Mouse (Mus musculus) midbrain, embryonic 16.5 days (tissue): ENCODE results near the gene Gm11034. TPM values are rescaled to one million over a fixed set of nuclear protein-coding genes. Genes with fewer than 3 reads are reported as not detected.

Experiments
- ATAC-seq: fragments of 200-750 bp; cut with Nextera tagmentation; 2 replicates; pipeline ENCODE4 v1.8.0; 2017; ENCODE audit warnings: moderate TSS enrichment
- H3K27ac ChIP-seq: fragments of 300-500 bp; sonication (generic); 2 replicates; pipeline ENCODE4 v1.5.1; 2014; ENCODE audit warnings: mild to moderate bottlenecking, low read length, mixed read lengths
- H3K27me3 ChIP-seq: fragments of 300-500 bp; sonication (generic); 2 replicates; pipeline ENCODE4 v1.6.1; 2014; ENCODE audit warnings: low read depth, low read length, mixed read lengths; ENCODE audit not compliant: control insufficient read depth, insufficient read depth
- H3K36me3 ChIP-seq: fragments of 300-500 bp; sonication (generic); 2 replicates; pipeline ENCODE4 v1.6.1; 2014; ENCODE audit warnings: mild to moderate bottlenecking, low read length, moderate library complexity, mixed read lengths; ENCODE audit not compliant: control insufficient read depth, insufficient read depth
- H3K4me1 ChIP-seq: fragments of 300-500 bp; sonication (generic); 2 replicates; pipeline ENCODE4 v1.6.1; 2014; ENCODE audit warnings: mild to moderate bottlenecking, low read length, mixed read lengths; ENCODE audit not compliant: control insufficient read depth, insufficient read depth
- H3K4me2 ChIP-seq: fragments of 300-500 bp; sonication (generic); 2 replicates; pipeline ENCODE4 v1.6.1; 2014; ENCODE audit warnings: mild to moderate bottlenecking, low read length, mixed read lengths
- H3K4me3 ChIP-seq: fragments of 300-500 bp; sonication (generic); 2 replicates; pipeline ENCODE4 v1.5.1; 2014; ENCODE audit warnings: low read depth, mild to moderate bottlenecking, low read length, moderate library complexity, mixed read lengths
- H3K9ac ChIP-seq: fragments of 300-500 bp; sonication (generic); 2 replicates; pipeline ENCODE4 v1.6.1; 2014; ENCODE audit warnings: low read depth, low read length, mixed read lengths
- H3K9me3 ChIP-seq: fragments of 300-500 bp; sonication (generic); replicated peaks from 2 replicates; pipeline ENCODE4 v1.6.1; 2014; ENCODE audit warnings: mild to moderate bottlenecking, low read length, mixed read lengths; ENCODE audit not compliant: control insufficient read depth, poor library complexity, severe bottlenecking
- WGBS: fragments of 180-500 bp; shearing (Covaris S2); extraction: QIAGEN DNeasy Blood & Tissue Kit; methylation state at CpG from one replicate; pipeline ENCODE4 v1.1.7; 2014; 5-methylcytosine and 5-hydroxymethylcytosine counted together
- polyA plus RNA-seq: library from polyadenylated mRNA; unstranded; fragments of >200 nt; fragmentation: Nextera tagmentation; extraction: Ambion mirVana; gene quantifications from 2 replicates; pipeline ENCODE4 v1.2.1, GENCODE M21; 2015

Gene Gm11034
- polyA plus RNA-seq, result not detected in 2 replicates

- no peaks in the 10 kb centered on the region for H3K9me3 ChIP-seq
- no peak for ATAC-seq
- H3K4me2 ChIP-seq, result no peak within 1 kb of the TSS
- no peak within 1 kb of the TSS for H3K4me3 ChIP-seq
- no peaks in the 10 kb centered on the region for H3K36me3 ChIP-seq
- H3K27me3 ChIP-seq, result peaks cover 12% of the 10 kb centered on the region
- no peaks in the 10 kb centered on the region for H3K4me1 ChIP-seq
- H3K9ac ChIP-seq, result no peak within 1 kb of the TSS
- 80% methylated on average over 4 of the region's 4 CpGs for WGBS
- no peak within 1 kb of the TSS for H3K27ac ChIP-seq
Measured at GRCm38 (mm10) chr8:72213536-72213935, at the start of gene Gm11034. Gm11034 (minus strand) TSS chr8:72213636.

DNA sequence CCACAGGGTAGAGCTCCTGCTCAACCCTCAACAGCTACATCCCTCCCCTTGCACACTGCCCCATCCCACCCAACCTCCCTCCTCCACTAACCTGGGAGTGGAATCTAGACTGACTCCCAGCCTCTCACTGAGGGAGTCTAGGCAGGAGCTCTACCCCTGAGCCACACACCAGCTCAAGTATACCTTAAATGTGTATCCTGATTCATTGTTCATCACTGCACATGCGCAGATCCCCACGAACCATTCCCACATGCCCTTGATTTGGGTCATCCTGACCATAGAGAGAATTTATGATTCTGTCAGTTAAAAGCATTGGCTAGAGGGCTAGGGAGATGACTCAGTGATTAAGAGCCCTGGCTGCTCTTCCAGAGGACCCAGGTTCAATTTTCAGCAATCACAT, 49.3 kb upstream of the Gm11034 start:
- no peak overlapping the region for H3K4me3 ChIP-seq
- no peaks in the 10 kb centered on the region for H3K4me1 ChIP-seq
- ATAC-seq, result no peak
- no peaks in the 10 kb centered on the region for H3K9me3 ChIP-seq
- H3K9ac ChIP-seq, result no peak overlapping the region
- 89% methylated on average over 2 of the region's 2 CpGs for WGBS
- H3K4me2 ChIP-seq, result no peak overlapping the region
- no peaks in the 10 kb centered on the region for H3K36me3 ChIP-seq
- H3K27me3 ChIP-seq, result no peaks in the 10 kb centered on the region
- H3K27ac ChIP-seq, result no peak overlapping the region

GRCm38 (mm10) chr8:72261872-72262271, 48.4 kb upstream of the Gm11034 start:
- Histone ChIP-seq H3K4me2 (no peak overlapping the region), H3K9ac (no peak overlapping the region), H3K27ac (no peak overlapping the region), H3K36me3 (peaks cover 2% of the 10 kb centered on the region; the same call in 1 of the 2 replicates), H3K4me3 (no peak overlapping the region), H3K4me1 (no peaks in the 10 kb centered on the region), H3K9me3 (no peaks in the 10 kb centered on the region), H3K27me3 (no peaks in the 10 kb centered on the region)
- WGBS, result 54% methylated on average over 5 of the region's 5 CpGs
- ATAC-seq, result no peak

DNA sequence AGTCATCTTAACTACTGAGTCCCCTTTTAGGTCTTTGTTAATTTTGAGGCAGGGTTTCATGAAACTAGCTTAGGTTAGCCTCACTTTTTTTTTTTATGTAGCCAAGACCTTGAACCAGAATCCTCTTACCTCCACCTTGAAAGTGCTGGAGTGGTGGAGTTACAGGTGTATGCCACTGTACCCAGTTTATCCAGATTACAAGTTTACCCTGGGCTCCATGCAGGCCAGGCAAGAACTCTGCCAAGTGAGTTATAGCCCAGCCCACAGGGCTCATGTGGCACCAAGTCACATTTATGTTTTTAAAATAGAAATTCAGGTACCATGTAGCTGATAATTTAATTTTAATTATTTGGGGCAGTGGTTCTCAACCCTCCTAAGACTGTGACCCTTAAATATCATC, 48.0 kb upstream of the Gm11034 start:
- no peak for ATAC-seq
- H3K27ac ChIP-seq, result no peak overlapping the region

GRCm38 (mm10) chr8:72261019-72261418, 47.6 kb upstream of the Gm11034 start:
- Histone ChIP-seq H3K4me1 (no peaks in the 10 kb centered on the region), H3K9ac (no peak overlapping the region), H3K36me3 (peaks cover 2% of the 10 kb centered on the region; the same call in 1 of the 2 replicates), H3K4me3 (no peak overlapping the region), H3K4me2 (no peak overlapping the region), H3K27me3 (no peaks in the 10 kb centered on the region), H3K27ac (no peak overlapping the region), H3K9me3 (no peaks in the 10 kb centered on the region)
- WGBS, result 33% methylated on average over 2 of the region's 2 CpGs
- peak; percentile 52 for ATAC-seq

More for the DNA sequence above, 48.0 kb upstream of the Gm11034 start:
- H3K27me3 ChIP-seq, result no peaks in the 10 kb centered on the region
- H3K9me3 ChIP-seq, result no peaks in the 10 kb centered on the region
- no peaks in the 10 kb centered on the region for H3K4me1 ChIP-seq
- peaks cover 2% of the 10 kb centered on the region; the same call in 1 of the 2 replicates for H3K36me3 ChIP-seq
- no peak overlapping the region for H3K9ac ChIP-seq
- no peak overlapping the region for H3K4me2 ChIP-seq
- no peak overlapping the region for H3K4me3 ChIP-seq

DNA sequence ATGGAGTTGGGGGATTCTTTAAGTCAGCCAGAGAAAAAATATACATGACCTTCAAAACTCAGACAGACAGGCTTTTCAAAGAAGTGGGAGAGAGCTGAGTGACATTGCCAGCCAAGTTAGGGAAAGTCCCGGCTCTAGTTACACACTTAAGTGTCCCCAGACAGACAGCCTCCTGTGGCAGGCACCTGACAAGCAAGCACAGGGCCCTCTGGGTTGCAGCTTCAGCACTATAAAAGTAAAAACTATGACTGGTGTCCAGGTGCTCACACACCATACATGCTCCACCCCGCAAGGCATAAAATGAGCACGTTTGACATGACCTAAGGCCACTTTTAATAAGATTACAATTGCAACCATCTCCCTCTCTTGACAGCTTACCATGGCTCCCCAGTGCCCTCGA, 47.1 kb upstream of the Gm11034 start:
- WGBS, result 49% methylated on average over 4 of the region's 4 CpGs
- Histone ChIP-seq H3K4me2 (no peak overlapping the region), H3K36me3 (peaks cover 4% of the 10 kb centered on the region; the same call in 1 of the 2 replicates), H3K27me3 (no peaks in the 10 kb centered on the region), H3K4me1 (no peaks in the 10 kb centered on the region), H3K27ac (no peak overlapping the region), H3K9ac (no peak overlapping the region), H3K4me3 (no peak overlapping the region), H3K9me3 (no peaks in the 10 kb centered on the region)
- no peak for ATAC-seq

DNA sequence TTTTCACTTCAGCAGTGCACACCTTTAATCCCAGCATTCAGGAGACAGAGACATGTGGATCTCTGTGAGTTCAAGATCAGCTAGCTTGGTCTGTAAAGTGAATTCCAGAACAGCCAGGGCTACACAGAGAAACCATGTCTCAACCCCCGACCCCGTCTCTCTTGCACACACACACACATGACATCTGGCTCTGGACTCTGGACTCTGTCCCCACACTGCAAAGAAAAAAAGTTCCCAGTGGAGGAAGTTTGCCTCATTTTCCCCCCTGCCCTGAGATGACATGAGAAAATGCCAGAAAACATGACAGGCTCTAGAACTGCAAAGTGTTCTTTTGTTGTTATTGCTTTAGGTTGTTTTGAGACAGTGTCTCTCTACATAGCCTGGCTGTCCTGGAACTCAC, 46.4 kb upstream of the Gm11034 start:
- no peaks in the 10 kb centered on the region for H3K9me3 ChIP-seq
- H3K36me3 ChIP-seq, result peaks cover 8% of the 10 kb centered on the region
- no peaks in the 10 kb centered on the region for H3K4me1 ChIP-seq
- no peak for ATAC-seq
- WGBS, result 89% methylated on average over 2 of the region's 2 CpGs
- no peak overlapping the region for H3K27ac ChIP-seq
- no peak overlapping the region for H3K4me3 ChIP-seq
- H3K27me3 ChIP-seq, result no peaks in the 10 kb centered on the region
- H3K9ac ChIP-seq, result no peak overlapping the region
- H3K4me2 ChIP-seq, result no peak overlapping the region

DNA sequence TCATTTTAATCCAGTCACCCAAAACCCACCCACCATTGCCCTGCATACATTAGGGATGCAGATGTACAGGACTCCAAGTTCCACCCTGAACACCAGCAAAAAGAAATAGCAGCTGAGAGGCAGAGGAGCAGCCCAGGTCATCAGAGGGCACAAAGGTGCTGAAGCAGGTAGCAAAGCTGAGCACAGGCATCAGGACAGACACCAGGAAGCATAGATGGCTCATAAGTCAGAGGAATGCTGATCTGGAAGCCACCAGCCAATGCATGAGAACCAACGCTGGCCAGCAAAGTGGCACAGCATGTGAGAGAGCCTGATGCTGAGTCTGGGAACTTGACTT, 44.4 kb upstream of the Gm11034 start:
- H3K9ac ChIP-seq, result no peak overlapping the region
- no peaks in the 10 kb centered on the region for H3K4me1 ChIP-seq
- no peak for ATAC-seq
- H3K27me3 ChIP-seq, result no peaks in the 10 kb centered on the region
- no peak overlapping the region for H3K4me2 ChIP-seq
- 85% methylated on average over 1 of the region's 1 CpGs for WGBS
- H3K9me3 ChIP-seq, result no peaks in the 10 kb centered on the region
- no peak overlapping the region for H3K27ac ChIP-seq
- no peak overlapping the region for H3K4me3 ChIP-seq
- peaks cover 20% of the 10 kb centered on the region for H3K36me3 ChIP-seq

DNA sequence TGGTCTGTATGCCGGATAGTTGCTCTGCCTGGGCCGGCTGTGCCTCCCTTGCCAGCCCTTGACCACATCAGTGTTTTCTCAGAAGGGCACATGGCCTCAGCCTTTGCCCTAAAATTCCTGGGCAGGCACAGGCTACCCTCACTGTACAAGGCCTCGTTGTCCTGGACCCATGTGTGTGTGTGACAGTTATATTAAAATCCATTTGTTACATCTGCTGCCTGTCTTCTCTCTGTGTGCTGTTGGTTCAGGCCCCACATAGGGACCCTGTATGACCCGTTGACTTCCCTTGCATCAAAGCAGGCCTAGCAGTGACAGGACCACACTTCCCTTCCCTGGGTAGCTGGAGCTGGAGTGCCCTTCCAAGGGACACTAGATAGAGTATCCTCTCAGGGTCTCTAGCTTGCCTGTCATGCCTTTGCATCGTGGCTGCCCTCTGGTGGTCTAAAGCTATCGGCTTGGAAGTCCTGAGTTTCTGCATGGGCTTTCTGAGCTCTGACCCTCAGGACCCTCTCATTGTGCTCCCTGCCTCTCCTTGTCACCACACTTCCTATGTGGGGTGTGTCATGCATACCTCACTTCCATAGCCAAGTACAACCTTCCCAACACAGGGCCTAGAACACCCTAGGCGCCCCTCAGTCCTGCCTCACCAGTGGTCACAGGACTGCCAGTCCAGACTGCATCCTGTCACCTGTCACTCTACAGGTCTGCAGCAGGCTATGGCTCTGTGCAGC, 43.9 kb upstream of the Gm11034 start:
- Histone ChIP-seq H3K27ac (no peak overlapping the region), H3K9me3 (no peaks in the 10 kb centered on the region), H3K9ac (no peak overlapping the region), H3K4me1 (no peaks in the 10 kb centered on the region), H3K36me3 (peaks cover 25% of the 10 kb centered on the region), H3K27me3 (no peaks in the 10 kb centered on the region), H3K4me3 (no peak overlapping the region), H3K4me2 (no peak overlapping the region)
- peak; percentile 57; the same call in 1 of the 2 replicates for ATAC-seq
- 54% methylated on average over 7 of the region's 7 CpGs for WGBS
